Mouse (Mus musculus) right cerebral cortex, postnatal 14 days (tissue): Measurements from ENCODE around the gene Csgalnact2.

ENCODE experiments used
- DNase-seq: peaks from one replicate; pipeline ENCODE4 v3.0.0; 2022

Gene Csgalnact2

DNA sequence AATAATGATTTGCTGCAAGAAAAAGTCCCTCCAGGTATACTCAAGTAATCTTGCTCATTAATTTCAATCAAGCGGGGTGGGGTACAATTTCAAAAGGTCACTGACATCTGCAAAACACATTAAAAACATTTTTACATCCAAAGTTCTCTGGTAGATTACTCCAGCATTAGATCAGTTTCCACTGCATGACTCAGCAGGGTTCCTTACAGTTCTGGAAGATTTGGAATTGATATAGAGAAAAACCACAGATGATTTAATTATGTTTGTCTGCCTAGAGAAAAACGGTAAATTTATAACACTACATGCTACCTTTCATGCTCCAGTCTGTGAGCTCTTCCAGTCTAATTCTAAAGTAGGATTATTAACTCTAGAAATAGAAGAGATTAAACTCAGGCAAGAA lies 8.9 kb downstream of the Csgalnact2 start:
- no peak for DNase-seq

GRCm38 (mm10) chr6:118127827-118128487 lies 11.0 kb downstream of the Csgalnact2 start:
- no peak for DNase-seq

DNA sequence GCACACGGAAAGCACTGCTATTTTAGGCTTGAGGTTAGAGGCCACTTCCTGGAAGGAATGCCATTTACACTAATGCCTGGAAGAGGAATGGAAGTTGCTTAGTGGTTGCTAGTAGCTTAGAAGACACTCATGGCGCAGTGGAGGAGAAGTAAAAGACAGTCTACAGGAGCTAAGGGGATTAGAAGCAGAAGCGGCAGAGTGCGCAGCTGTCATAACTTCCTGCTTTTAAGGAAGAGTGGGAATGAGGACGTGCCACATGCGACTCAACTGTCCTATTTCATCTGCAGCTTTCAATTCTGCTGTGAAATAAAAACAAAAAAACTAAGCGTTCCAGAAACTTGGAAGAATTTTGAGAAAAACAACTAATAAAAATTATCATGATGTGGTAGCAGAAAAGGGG lies 11.7 kb downstream of the Csgalnact2 start:
- DNase-seq, result no peak

DNA sequence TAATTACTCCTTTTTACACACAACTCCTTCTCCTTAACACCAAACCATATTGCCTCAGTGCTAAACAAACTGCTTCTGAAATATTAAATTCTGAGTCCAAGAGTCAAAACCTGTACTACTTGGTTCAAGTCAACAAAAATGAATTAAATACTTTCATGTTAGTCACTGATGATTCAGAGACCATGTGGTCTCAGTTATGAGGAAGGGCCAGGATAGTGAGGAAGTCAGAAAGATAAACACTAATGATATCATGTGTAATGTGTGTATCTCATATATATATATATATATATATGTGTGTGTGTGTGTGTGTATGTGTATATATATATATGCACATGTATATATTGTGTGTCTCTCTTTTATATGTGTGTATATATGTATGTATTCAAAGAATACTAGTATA lies 12.4 kb downstream of the Csgalnact2 start:
- DNase-seq, result no peak

GRCm38 (mm10) chr6:118122767-118123166 lies 16.2 kb downstream of the Csgalnact2 start:
- DNase-seq, result no peak

- no peak for DNase-seq
Measured at GRCm38 (mm10) chr6:118111810-118112209, 27.1 kb downstream of the Csgalnact2 start.

DNA sequence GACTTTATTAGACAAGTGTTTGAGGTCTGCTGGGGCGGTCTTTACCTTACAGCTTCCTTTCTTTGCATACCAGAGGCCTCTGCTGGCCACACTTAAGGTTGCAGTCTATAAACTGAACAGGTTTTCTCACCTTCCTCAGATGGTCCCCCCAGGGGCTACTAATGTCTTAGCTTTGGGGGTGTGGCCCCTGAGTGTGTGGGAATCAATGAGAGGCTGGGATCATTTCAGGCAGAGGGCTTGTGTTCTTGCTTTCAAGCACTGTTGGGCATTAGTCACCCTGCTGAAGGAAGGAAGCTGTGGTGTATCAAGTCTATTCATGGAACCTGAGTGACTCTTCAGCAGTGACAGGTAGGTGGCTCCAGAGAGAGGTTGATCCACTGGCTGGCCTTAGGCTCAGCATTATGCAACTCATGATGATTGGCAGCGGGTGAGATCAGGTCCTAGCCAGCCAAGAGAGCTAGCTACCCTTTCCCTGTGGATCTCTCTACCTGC lies 39.6 kb downstream of the Csgalnact2 start:
- no peak for DNase-seq

GRCm38 (mm10) chr6:118097765-118098365 lies 41.1 kb downstream of the Csgalnact2 start:
- no peak for DNase-seq

DNA sequence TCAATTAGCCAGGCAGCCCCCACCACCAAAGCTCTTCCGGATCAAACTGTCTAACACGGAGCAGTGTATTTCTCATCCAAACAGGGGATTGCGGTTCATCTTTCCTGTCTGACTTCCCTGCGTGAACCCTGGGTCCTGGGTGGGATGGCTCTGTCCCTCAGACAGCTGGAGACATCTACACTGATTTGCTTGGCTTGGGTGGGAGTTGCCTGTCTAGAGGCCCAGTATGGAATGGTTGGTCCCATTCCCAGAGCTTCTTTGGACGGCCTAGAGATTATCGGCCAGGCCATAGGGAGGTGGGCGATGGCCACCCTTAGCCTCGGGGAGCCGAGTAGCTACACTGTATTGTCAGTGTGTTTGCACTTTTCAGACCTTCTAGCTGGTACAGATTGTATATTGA lies 48.1 kb downstream of the Csgalnact2 start:
- DNase-seq, result no peak

DNA sequence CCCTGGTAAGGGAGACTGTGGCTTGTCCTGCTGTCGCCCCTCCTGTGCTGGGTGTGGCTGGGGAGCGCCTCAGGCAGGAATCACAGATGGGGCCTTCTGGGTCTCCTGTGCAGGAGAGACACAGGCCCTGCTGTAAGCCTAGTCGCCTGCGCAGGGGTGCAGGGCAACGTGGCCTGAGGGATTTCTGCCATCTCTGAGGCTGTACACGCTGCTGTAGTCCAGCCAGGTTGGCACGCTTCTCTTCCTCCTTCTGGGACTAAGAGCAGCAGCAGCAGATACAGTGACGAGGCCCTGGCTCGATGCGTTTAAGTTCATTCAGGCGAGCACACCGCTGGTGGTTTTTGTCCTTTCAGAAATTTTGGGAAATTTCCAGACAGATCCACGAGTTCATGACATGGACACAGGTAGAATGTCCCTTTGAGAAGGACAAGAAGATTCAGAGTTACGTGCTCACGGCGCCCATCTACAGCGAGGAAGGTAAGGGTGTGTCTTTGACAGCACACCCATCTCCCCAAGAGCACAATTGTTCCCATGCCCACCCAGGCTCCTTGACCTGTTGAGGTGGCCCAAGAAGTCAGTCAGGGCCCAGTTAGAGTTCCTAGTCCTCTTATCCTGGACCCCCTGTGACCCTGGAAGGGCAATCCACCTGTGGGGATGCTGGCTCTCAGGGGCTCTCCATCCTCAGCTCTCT lies 50.0 kb downstream of the Csgalnact2 start:
- DNase-seq, result no peak

DNA sequence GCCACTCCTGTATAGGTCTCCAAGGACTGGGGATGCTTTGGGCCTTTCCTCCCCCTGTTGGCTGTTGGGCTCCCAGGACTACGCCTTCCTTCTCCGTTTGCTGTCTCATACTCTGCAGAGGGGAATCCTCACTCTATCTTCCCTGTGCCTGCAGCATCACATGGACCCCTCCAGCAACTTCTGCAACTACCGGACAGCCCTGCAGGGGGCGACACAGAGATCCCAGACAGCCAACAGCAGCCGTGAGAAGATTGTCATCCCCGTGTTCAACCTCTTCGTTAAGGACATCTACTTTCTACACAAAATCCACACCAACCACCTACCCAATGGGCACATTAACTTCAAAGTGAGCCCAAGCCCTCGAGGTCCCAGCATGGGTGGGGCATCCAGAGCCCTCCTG lies 51.0 kb downstream of the Csgalnact2 start:
- no peak for DNase-seq

GRCm38 (mm10) chr6:118084596-118084995 lies 54.3 kb downstream of the Csgalnact2 start:
- no peak for DNase-seq

- DNase-seq, result no peak
Measured at GRCm38 (mm10) chr6:118083608-118084007, 55.3 kb downstream of the Csgalnact2 start.

DNA sequence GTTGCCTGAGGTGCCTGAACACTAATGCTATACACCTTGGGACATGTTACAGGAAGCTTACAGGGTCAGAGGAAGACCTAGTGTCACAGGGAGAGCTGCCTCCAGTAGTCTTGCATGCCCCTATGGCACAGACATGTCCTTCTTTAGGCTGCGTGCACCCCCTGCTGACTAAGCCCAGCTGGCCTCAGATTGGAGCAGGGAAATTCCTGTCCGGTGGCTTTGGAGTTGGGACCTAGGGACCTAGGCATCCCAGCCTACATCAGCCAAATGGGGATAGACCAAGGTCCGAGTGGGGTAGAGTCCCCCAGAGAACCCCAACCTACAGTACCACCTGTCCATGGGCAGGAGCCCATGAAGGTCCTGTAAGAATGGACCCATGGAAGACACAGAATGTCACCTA lies 56.6 kb downstream of the Csgalnact2 start:
- no peak for DNase-seq

GRCm38 (mm10) chr6:118080711-118081110 lies 58.2 kb downstream of the Csgalnact2 start:
- no peak for DNase-seq

DNA sequence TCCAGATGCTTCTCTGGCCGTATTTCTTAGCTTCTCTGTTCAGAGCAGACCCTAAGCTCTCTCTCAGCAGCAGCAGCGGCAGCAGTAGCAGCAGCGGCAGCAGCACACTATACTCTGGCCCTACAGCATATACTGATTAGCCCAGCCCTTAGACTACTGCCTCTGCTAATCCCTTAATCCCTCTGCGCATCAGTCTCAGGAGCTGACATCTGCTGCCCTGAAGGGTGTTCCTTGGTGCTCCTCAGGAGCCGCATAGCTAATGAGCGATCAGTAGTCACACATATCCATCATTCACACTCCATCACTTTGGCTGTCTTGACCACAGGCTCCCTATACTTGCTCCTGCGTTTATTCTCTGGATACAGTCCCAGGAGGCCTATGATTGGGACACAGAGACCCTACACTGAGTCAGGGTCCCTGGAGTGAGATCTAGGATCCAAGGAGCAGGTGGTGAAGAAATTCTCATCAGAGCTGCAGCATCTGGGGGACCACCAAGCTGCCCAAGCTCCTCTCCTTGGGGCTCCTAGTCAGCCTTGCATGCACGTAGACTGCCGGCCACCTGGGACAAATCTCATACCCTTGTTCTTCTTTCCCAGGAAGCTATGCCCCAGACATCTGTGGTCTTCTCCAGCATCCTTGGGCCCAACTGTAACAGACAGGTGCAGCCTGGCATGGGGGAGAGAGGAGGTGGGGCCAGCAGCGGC lies 59.0 kb downstream of the Csgalnact2 start:
- no peak for DNase-seq

GRCm38 (mm10) chr6:118079292-118079691 lies 59.6 kb downstream of the Csgalnact2 start:
- no peak for DNase-seq

GRCm38 (mm10) chr6:118078751-118079150 lies 60.2 kb downstream of the Csgalnact2 start:
- no peak for DNase-seq

DNA sequence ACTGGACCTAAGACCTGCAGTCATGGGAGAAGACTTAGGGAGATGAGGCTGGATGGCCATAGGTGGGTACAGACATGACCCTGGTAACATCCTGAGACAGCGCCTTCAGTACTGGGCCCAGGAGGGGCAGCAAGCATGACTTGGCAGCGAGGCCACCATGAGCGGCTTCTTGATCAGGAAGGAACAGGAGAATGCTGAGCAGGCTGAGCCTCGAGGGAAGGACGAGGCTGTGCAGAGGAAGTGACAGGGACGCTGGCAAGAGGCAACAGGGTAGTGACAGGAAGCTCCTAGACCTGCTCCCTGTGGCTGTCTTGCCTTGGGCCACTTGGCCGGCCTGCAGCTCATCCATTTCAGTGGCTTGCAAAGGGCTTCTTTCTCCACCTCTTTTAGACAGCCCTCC lies 61.5 kb downstream of the Csgalnact2 start:
- no peak for DNase-seq

- DNase-seq, result no peak
Measured at GRCm38 (mm10) chr6:118076748-118077147, 62.2 kb downstream of the Csgalnact2 start.

DNA sequence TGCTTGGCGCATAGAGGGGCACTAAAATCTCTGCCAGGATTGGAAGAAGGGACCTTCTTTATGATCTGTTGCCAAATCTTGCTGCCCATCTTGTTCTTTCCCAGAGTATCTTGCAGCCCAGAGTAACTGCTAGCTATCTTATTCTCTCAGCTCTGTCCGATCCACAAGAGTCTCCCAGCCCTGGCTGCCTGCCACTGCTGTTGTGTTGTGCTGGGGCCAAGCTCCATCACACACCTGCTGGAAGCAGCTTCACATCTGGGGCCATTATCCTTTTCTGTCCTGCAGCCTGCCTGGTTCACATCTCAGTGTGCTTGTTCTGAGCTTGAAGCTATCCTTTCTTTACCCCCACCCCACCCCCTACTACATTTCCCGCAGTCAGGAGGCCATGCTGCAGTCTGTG lies 62.7 kb downstream of the Csgalnact2 start:
- DNase-seq, result no peak

DNA sequence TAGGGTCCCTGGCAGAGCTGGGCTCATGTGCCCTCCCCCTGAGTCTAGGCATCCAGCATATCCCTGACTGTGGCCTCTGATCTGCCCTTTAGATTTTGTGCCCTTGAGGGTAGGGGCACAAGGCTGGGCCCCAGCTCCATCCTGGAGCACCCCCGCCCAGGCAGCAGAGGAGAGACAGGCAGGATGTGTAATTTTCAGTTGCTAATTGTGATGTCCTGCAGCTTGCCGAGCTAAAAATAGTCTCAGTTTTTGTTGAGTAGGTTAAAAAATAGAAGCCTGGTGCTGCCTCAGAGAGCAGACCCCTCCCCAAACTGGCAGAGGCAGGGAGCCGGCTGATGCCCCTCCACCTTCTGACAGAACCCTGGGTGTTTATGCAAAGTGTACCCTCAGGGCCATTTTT lies 64.8 kb downstream of the Csgalnact2 start:
- no peak for DNase-seq

- DNase-seq, result no peak
Measured at GRCm38 (mm10) chr6:118072176-118072575, 66.8 kb downstream of the Csgalnact2 start.

DNA sequence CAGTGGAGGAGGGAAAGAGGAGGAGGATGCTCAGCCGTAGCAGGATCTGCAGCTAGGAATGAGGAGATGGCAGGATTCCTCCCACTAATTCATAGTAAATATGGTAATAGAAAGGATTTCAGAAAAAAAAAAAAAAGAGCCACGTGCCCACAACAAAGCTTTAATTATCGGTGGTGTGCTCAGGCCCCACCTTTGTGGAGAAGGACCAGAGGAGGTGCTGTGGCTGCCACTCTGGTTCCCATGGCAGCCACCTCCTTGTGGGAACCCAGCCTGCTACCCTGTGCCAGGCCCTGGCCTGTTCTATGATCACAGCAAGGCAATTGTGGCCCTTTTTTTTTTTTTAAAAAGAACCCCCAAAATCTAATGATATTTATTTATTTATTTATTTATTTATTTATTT lies 67.5 kb downstream of the Csgalnact2 start:
- no peak for DNase-seq
